Mouse (Mus musculus) thymus, postnatal 25 days (tissue): ENCODE results near the gene Hmga1.

Experiments
- DNase-seq: peaks from one replicate; pipeline ENCODE4 v3.0.0; 2022

Gene Hmga1

GRCm38 (mm10) chr17:27591826-27592564 is 35.7 kb downstream of the Hmga1 start:
- DNase-seq: no peak

DNA sequence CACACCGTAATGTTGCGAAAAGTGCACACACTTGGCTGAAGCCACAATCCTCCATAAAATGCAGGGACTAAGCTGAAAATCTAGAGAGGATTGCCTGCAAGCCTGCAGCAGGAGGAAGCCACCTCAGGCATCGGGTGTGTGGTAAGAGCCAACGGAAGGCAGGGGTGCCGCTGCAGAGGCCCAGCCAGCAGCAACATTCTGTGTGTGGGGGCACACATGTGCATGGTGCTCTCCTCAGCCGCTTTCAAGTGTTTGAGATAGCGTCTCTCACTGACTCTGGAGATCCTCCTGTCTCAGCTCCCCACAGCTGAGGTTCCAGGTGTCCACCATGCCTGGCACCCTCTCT is 36.2 kb downstream of the Hmga1 start:
- no peak for DNase-seq

DNA sequence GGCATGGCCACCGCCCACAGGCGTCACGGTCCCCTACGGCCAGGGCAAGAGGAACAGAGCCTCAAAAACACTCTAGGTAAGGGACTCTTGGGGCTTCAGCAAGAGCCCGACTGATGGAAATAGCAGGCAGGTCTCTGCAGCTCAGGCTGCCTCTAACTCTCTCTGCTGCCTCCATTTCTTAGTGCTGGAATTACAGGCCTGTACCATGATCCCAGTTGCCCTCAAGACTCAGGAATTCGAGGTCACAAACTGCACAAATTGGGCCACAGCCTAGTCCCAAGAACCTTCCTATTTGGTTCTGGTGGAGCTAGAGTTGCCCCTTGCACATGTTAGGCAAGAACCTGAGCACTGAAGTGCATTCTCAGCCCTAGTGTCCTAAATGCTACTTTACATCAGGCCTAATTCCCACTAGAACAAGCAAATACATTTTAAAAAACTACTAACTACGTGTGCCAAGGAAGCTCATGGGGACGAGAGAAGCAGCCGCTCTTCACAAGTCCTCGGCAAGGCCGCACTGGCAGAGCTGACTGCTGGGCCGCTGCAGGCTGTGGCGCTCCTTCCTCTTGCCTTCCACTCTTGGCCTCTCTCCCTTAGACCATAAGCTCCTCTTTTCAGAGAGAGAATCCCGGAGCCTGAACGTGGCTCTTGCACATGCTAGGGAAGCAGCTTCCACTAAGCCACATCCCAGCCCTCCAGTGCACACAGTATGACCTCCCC is 39.5 kb downstream of the Hmga1 start:
- DNase-seq: no peak

DNA sequence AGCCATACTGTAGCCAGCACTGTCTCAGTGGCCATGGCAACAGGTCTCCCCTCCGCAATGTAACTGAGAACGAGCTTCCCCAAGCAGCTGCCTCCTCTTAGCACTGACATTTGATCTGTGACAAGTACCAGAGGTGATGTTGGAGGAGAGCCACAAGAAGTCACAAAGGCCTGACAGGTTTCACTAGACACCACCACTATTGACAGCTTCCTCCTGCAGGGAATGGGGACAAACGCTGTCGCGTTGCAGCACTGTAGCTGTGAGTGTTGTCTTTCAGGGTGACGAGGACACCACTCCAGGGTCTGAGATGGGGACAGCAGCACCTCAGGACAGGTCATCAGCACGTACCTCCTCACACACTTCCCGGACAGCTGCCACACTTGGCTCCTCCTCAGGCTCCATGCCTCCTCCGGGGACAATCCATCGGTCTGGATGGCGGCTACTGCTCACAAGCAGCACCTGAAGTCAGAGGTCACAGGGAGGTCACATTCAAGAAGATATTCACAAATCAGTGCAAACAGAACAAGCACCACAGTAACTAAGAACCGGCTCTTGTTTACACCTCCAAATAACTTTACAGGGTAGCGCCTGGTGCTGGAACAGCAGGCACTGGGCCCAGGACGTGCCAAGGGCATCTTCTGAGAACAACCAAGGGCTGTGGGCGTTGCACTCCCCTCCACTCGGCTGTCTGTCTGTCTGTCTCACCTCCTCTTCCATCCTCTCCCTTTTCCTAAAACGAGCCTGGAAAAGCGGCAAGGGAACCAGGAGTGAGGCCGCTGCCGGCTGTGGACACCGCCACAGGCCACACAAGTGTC is 40.3 kb downstream of the Hmga1 start:
- no peak for DNase-seq

DNA sequence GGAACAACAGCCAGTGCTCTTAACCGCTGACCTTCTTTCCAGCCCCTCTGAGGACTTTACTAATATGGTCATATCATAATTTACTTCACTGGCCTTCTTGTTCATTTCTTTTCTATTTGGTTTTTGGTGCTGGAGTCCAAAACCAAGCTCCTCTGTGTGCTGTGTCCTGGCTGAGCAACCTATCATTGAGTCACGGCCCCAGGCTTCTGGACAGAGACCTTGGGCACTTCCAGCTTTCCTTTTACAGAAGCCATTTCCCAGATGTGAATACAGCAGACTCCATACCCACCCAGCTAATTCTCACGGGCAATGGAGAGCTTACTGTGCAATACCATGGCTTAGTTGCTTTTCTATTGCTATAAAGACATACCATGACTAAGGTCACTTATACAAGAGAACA is 44.0 kb downstream of the Hmga1 start:
- no peak for DNase-seq

DNA sequence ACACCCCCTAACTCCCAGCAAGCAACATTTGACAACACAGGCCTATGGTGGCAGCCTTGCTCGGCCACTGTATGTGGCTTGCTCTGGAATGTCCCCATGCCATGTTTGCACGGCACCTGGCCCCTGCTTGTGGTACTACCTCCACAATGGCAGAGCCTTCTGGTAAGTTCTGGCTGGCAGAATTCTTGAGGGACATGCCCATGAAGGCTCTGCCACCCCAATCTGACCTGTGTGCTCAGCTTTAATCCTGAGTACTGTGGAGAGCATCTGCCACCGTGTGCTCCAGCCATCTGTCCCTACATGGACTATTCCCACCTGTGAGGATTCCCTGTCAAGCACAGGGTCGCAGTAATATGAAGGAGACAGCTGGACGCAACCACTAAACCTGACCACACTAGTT is 44.6 kb downstream of the Hmga1 start:
- no peak for DNase-seq

GRCm38 (mm10) chr17:27603036-27603435 is 46.7 kb downstream of the Hmga1 start:
- DNase-seq: no peak

DNA sequence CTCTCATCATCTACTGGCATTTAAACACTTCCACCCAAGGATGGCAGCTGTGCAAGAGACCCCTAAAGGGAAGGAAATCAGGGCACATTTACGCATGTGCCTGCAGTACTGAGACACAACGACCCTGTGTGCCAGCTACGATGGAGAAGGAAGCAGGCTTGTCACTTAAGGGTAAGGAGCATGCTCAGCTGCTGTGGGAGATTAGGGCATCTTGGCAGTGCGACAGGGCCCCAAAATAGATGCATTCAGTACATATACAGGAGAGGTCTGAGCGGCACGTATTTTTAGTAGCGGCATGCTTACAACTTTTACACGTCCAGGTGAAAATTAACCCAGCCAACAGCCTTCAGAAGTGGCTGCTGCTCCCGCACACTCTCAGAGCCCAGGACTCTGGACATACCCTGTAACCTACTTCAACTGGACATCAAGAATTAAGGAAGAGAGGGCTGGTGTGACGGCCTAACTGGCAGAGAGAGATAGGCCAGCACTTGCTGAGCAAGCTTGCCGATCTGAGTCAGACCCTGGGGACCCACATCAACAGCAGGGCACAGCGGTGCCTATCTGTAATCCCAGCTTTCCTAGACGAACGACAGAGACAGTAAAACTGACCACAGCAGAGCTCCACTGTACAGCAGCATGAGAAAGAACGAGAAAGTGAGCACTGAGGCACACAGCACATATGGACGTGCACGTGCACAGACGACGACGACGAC is 47.4 kb downstream of the Hmga1 start:
- no peak for DNase-seq

DNA sequence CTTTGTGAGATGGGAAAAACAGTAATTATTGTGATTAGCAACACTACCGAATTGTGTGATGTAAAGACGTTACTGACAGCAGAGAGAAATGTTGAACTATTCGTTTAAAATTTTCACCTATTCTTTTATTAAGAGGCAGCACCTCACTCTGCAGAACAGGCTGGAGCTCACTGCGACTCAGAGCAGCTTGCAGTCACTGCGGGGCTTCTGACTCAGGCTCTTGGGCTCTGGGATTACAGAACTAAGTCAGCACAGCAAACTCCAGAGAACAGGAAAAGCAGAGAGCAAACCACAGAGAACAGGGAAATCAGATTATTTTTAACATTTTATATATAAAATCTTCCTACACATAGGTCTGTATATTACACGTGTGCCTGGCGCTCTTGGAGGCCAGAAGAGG is 53.3 kb downstream of the Hmga1 start:
- DNase-seq: no peak

GRCm38 (mm10) chr17:27610679-27611518 is 54.6 kb downstream of the Hmga1 start:
- no peak for DNase-seq

GRCm38 (mm10) chr17:27611519-27611884 is 55.2 kb downstream of the Hmga1 start:
- no peak for DNase-seq

GRCm38 (mm10) chr17:27611994-27612393 is 55.7 kb downstream of the Hmga1 start:
- DNase-seq: no peak

- no peak for DNase-seq
These were observed 56.7 kb downstream of the Hmga1 start for GRCm38 (mm10) chr17:27613016-27613415.
